Mouse (Mus musculus) ES-Bruce4 (cell line): ENCODE data around the gene Slit3.

Source experiments
- CTCF ChIP-seq: IDR thresholded peaks from one replicate; pipeline ENCODE4 v1.8.1; 2011; ENCODE audit warnings: low read depth, low read length
- POLR2A ChIP-seq: IDR thresholded peaks from one replicate; pipeline ENCODE4 v1.8.1; 2011; ENCODE audit warnings: low read length; ENCODE audit not compliant: insufficient read depth

- no peak for TF ChIP-seq CTCF
- TF ChIP-seq POLR2A = no peak
These were observed 295.5 kb downstream of the Slit3 start for GRCm38 (mm10) chr11:35416402-35417093.
